Mouse (Mus musculus) intestine, embryonic 16.5 days (tissue): Measurements from ENCODE around the gene Fgfr2. TPM values are rescaled to one million over a fixed set of nuclear protein-coding genes. Genes with fewer than 3 reads are reported as not detected.

Experiments used
- ATAC-seq: fragments of 200-750 bp; cut with Nextera tagmentation; 2 replicates; pipeline ENCODE4 v1.8.0; 2017; ENCODE audit warnings: moderate TSS enrichment, moderate library complexity
- H3K27ac ChIP-seq: fragments of 300-500 bp; sonication (generic); 2 replicates; pipeline ENCODE4 v1.5.1; 2014; ENCODE audit warnings: mild to moderate bottlenecking, low read length
- H3K27me3 ChIP-seq: fragments of 300-500 bp; sonication (generic); replicated peaks from 2 replicates; pipeline ENCODE4 v1.6.1; 2014; ENCODE audit warnings: low read length, control low read depth, mixed read lengths; ENCODE audit not compliant: control insufficient read depth, insufficient read depth
- H3K36me3 ChIP-seq: fragments of 300-500 bp; sonication (generic); 2 replicates; pipeline ENCODE4 v1.6.1; 2014; ENCODE audit warnings: low read length, control low read depth; ENCODE audit not compliant: control insufficient read depth, insufficient read depth
- H3K4me1 ChIP-seq: fragments of 300-500 bp; sonication (generic); 2 replicates; pipeline ENCODE4 v1.6.1; 2014; ENCODE audit warnings: low read length, control low read depth, mixed read lengths; ENCODE audit not compliant: control insufficient read depth, insufficient read depth
- H3K4me2 ChIP-seq: fragments of 300-500 bp; sonication (generic); 2 replicates; pipeline ENCODE4 v1.6.1; 2014; ENCODE audit warnings: low read depth, low read length, control low read depth
- H3K4me3 ChIP-seq: fragments of 300-500 bp; sonication (generic); 2 replicates; pipeline ENCODE4 v1.5.1; 2014; ENCODE audit warnings: mild to moderate bottlenecking, low read length
- H3K9ac ChIP-seq: fragments of 300-500 bp; sonication (generic); 2 replicates; pipeline ENCODE4 v1.6.1; 2014; ENCODE audit warnings: low read depth, low read length
- H3K9me3 ChIP-seq: fragments of 300-500 bp; sonication (generic); 2 replicates; pipeline ENCODE4 v1.6.1; 2016; ENCODE audit warnings: low read length, control low read depth; ENCODE audit not compliant: control insufficient read depth
- WGBS: fragments of 180-500 bp; shearing (Covaris S2); extraction: QIAGEN DNeasy Blood & Tissue Kit; methylation state at CpG from one replicate; pipeline ENCODE4 v1.1.7; 2014; 5-methylcytosine and 5-hydroxymethylcytosine counted together
- polyA plus RNA-seq: library from polyadenylated mRNA; unstranded; fragments of >200 nt; fragmentation: Nextera tagmentation; extraction: Ambion mirVana; gene quantifications from 2 replicates; pipeline ENCODE4 v1.2.1, GENCODE M21; 2015

Gene Fgfr2
- polyA plus RNA-seq, 1 experiment from 2014 or later = 47.3 TPM

DNA sequence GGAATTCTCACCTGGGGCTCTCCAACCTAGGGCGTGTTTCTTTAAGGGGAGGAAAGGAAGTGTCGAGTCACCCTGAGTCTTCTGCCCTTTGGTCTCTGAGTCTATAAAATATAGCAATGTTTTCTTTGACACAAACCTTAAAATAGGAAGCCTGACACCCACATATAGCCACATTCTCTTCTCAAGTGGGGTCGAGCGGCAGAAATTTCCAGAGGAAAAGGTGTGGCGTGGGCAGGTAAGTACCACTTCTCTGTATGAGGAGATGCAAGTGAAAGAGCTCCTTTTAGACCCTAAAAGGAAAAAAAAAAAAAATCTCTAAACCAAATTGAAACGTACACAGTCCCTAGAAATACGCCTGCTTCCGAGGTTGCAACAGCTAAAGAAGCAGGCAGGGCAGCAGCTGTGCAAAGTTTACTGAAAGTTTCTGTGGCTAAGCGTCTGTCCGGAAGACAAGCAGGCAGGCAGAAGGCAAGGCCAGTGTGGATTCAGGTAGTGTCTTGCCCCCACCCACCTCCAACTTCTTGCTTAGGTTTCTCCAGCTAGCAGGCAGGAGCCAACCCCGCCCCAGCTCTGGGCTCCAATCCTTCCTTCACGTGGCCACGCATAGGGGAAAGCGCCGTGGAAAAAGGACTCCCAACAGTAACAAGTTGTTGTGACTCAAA is 2477.7 kb downstream of the Fgfr2 start:
- Histone ChIP-seq H3K36me3 (no peaks in the 10 kb centered on the region), H3K4me1 (peaks cover 33% of the 10 kb centered on the region), H3K9ac (peak overlapping the region; percentile 86), H3K4me2 (peak overlapping the region; percentile 84), H3K4me3 (peak overlapping the region; percentile 68), H3K9me3 (no peaks in the 10 kb centered on the region), H3K27ac (peak overlapping the region; percentile 98), H3K27me3 (no peaks in the 10 kb centered on the region)
- WGBS = 8% methylated on average over 15 of the region's 15 CpGs
- ATAC-seq = peak; percentile 69

DNA sequence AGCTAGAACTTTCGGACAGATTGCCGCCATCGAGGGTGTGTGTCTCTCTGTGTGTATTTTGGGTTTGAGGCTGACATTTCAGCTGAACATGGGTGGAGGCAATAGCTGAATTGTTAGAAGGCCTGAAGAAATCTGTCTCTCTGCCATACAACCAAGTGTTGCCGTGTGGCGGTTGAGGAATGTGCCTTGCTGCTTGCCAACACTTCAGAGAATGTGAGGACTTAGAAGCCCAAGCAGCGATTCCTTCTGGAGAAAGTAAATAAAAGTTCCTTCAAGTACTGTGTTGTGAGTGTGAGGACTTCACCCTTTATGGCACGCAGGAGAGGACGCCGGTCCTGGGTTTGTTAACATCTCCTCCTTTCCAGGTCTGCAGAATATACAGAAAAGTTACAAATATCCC is 2482.5 kb downstream of the Fgfr2 start:
- no peak overlapping the region for H3K9ac ChIP-seq
- no peak overlapping the region for H3K4me2 ChIP-seq
- no peak for ATAC-seq
- no peak overlapping the region for H3K27ac ChIP-seq
- peaks cover 13% of the 10 kb centered on the region; the same call in 1 of the 2 replicates for H3K4me1 ChIP-seq
- H3K4me3 ChIP-seq = no peak overlapping the region
- whole genome bisulfite sequencing = 67% methylated on average over 9 of the region's 9 CpGs
- no peaks in the 10 kb centered on the region for H3K9me3 ChIP-seq
- no peaks in the 10 kb centered on the region for H3K27me3 ChIP-seq
- no peaks in the 10 kb centered on the region for H3K36me3 ChIP-seq

DNA sequence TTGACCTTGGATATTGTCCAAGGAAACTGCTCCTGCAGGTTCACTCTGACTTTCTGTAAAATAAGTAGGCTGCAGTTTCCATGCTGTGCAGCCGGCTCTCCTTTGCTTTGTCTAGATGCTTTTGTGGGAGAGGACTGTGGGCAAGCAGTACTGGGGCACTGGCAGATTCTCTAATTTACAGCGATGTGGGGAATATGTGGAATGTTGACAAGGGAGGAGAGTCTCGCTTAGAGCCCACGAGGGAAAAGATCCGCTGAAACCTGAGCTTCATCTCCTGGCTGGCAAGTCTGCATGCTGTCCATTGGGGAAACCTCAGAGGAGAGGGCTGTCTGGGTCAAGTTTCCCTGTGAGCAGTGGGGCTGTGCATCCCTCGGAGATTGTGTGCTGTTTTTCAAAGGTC is 2485.3 kb downstream of the Fgfr2 start:
- Histone ChIP-seq H3K36me3 (no peaks in the 10 kb centered on the region), H3K4me1 (peaks cover 10% of the 10 kb centered on the region; the same call in 1 of the 2 replicates), H3K4me2 (no peak overlapping the region), H3K9ac (no peak overlapping the region), H3K9me3 (no peaks in the 10 kb centered on the region), H3K27ac (no peak overlapping the region), H3K27me3 (no peaks in the 10 kb centered on the region), H3K4me3 (no peak overlapping the region)
- no peak for ATAC-seq
- WGBS = 39% methylated on average over 6 of the region's 6 CpGs

DNA sequence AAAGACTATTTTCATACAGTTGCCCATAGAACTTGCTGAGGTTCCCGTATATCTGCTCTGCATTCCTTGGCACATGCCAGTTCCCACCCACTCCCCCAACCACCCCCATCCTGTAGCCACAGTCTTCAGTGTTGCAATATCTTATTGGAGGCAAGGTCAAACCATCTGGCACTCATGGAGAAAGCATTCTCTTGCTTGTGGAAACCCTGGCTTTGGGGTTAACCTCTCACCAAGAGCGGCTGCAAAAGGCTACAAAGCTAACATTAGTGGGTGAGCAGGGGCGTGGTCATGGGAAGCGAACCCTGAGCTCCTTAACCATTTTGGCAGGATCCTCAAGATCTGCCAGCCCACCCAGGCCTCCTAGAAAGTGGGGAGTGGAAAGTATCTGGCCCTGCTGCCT is 2486.2 kb downstream of the Fgfr2 start:
- H3K27me3 ChIP-seq = no peaks in the 10 kb centered on the region
- peaks cover 16% of the 10 kb centered on the region for H3K4me1 ChIP-seq
- 75% methylated on average over 4 of the region's 4 CpGs for WGBS
- H3K9me3 ChIP-seq = no peaks in the 10 kb centered on the region
- no peak overlapping the region for H3K9ac ChIP-seq
- no peak for ATAC-seq
- no peak overlapping the region for H3K27ac ChIP-seq
- H3K4me2 ChIP-seq = no peak overlapping the region
- H3K4me3 ChIP-seq = no peak overlapping the region
- H3K36me3 ChIP-seq = no peaks in the 10 kb centered on the region

DNA sequence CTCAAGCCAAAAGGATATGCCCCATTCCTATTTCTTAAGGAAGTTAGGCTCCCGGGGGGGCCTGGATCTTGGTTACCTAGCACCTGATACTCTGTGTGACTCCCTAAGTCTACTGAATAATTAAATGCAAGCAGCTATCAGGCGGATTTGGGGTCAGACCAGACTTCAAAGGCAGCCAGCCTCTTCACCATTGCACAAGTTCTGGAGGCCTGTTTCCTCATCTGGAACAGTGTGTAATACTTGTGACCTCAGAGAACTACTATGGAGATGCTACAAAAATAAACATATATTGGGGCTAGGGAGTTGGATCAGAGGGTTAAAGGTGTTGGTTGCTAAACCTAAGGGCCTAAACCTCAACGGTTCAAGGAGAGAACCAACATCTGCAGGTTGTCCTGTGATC is 2486.9 kb downstream of the Fgfr2 start:
- H3K4me3 ChIP-seq = no peak overlapping the region
- no peaks in the 10 kb centered on the region for H3K27me3 ChIP-seq
- no peak overlapping the region for H3K4me2 ChIP-seq
- H3K36me3 ChIP-seq = no peaks in the 10 kb centered on the region
- WGBS = 86% methylated on average over 3 of the region's 3 CpGs
- H3K9me3 ChIP-seq = no peaks in the 10 kb centered on the region
- no peak overlapping the region for H3K9ac ChIP-seq
- peaks cover 18% of the 10 kb centered on the region for H3K4me1 ChIP-seq
- no peak for ATAC-seq
- H3K27ac ChIP-seq = no peak overlapping the region

DNA sequence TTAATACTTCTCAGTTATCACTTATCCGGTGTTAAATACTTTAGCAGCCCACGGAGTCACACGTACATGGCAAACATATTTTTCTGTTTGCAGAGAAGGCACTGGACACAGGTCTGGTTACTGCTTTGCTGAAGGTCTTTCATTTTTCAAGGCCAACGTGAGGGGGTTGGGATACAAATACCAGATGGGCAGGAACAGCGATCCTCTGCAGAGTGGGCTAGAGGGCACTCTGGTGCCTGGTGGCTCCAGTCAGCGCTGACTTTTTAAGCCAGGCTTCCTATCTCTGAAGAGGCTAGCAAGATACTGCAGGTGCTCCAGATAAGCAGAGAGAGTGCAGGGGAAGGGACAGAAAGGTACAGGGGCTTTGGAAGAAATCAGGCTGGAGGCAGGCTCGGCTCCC is 2487.9 kb downstream of the Fgfr2 start:
- H3K4me2 ChIP-seq = no peak overlapping the region
- H3K27me3 ChIP-seq = no peaks in the 10 kb centered on the region
- no peak overlapping the region for H3K4me3 ChIP-seq
- 48% methylated on average over 7 of the region's 7 CpGs for WGBS
- H3K9me3 ChIP-seq = no peaks in the 10 kb centered on the region
- H3K27ac ChIP-seq = no peak overlapping the region
- H3K4me1 ChIP-seq = peaks cover 18% of the 10 kb centered on the region
- no peak for ATAC-seq
- H3K36me3 ChIP-seq = no peaks in the 10 kb centered on the region
- H3K9ac ChIP-seq = no peak overlapping the region

DNA sequence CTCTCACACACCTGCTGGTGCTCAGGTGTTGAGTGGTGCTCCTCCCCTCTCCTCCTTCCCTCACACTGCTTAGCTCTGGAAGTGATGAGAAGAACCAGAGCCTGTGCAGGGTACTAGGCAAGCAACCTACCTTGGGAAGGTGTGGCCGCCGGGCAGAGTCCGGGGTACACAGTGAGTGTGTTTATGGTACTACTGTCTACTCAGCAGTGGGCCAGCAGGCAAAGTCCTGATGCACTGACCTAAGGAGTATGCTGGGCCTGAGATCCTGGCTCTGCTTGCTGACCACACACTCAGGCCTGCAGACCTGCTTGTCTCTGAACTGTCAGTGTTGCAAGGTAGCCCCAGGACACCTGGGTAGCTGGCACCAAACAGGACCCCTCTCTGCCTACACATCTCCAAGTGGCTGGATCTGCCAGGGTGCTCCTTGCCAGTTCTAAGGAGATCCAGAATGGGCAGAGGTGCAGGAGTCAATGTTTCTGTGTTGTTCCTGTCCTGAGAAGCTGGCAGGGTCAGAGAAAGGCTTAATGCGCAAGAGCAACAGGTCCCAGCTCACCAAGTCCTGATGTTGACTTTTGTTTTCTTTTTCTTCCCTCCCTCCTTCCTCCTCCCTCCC is 2488.8 kb downstream of the Fgfr2 start:
- H3K36me3 ChIP-seq = no peaks in the 10 kb centered on the region
- H3K4me2 ChIP-seq = no peak overlapping the region
- peak; percentile 93 for ATAC-seq
- no peaks in the 10 kb centered on the region for H3K9me3 ChIP-seq
- no peak overlapping the region for H3K4me3 ChIP-seq
- peak overlapping the region; percentile 49 for H3K27ac ChIP-seq
- WGBS = 67% methylated on average over 4 of the region's 4 CpGs
- H3K4me1 ChIP-seq = peaks cover 18% of the 10 kb centered on the region
- no peaks in the 10 kb centered on the region for H3K27me3 ChIP-seq
- peak overlapping the region; percentile 15; the same call in 1 of the 2 replicates for H3K9ac ChIP-seq

DNA sequence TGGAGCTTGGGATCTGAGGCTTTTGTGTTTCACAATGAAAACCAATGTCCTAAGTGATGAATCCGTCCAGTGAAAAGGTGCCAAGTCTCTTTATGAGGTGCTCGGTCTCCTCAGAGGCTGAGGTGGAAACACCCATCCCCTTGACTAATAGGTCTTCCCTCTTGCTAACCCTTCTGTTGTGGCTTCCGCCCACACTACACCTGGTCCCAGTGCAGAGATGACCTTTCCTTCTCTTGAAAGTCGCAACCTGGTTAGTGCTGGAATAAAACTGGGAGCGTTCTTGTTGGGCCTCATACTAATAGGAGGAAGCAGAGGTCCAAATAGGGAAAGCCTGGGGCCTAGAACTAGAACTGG is 2490.8 kb downstream of the Fgfr2 start:
- H3K4me2 ChIP-seq = no peak overlapping the region
- H3K27ac ChIP-seq = no peak overlapping the region
- ATAC-seq = no peak

DNA sequence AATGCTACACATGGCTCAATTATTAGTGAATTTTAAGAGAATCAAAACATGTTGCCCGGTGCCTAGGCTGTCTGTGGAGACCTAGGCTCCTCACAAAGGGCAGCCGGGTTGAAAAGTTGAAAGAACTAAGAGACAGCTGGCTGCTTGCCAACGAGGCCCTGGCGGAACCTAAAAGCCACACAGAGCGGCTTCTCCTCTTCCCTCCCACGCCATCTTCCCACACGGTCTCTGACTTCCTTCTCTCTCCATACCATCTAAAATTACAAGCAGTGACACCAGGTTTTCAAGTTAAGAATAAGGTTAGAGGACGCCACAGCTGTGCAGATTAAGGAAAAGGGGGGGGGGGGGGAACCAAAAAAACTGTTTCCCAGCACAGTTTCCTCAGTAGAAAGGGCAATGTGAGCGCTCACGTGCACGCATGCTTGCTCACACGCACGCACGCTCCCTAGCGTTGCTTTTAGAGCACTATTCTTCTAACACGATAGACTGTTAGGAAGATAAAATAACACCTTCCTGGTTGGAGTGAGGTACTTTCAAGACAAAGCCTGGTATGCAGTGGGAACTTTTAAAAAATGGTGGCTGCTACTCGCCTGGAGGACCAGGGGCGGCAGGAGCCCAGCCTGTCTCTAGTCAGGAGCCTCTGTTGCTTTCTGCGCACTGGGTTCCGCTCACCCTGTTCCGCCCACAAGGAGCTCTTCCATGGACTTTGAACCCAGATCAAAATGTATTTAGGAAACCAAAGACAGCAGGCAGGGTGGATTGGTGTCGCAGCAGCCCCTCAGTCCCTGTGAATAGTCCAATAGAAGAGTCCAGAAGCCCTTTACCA is 2491.4 kb downstream of the Fgfr2 start:
- Histone ChIP-seq H3K36me3 (no peaks in the 10 kb centered on the region), H3K9me3 (no peaks in the 10 kb centered on the region), H3K27me3 (no peaks in the 10 kb centered on the region), H3K4me3 (no peak overlapping the region), H3K9ac (no peak overlapping the region), H3K4me1 (peaks cover 14% of the 10 kb centered on the region), H3K4me2 (no peak overlapping the region), H3K27ac (no peak overlapping the region)
- 58% methylated on average over 22 of the region's 22 CpGs for WGBS
- peak; percentile 11; the same call in 1 of the 2 replicates for ATAC-seq

More for the DNA sequence above, 2490.8 kb downstream of the Fgfr2 start:
- no peak overlapping the region for H3K4me3 ChIP-seq
- peaks cover 14% of the 10 kb centered on the region for H3K4me1 ChIP-seq
- H3K36me3 ChIP-seq = no peaks in the 10 kb centered on the region
- 93% methylated on average over 5 of the region's 5 CpGs for WGBS
- no peak overlapping the region for H3K9ac ChIP-seq
- no peaks in the 10 kb centered on the region for H3K9me3 ChIP-seq
- no peaks in the 10 kb centered on the region for H3K27me3 ChIP-seq
